Mouse (Mus musculus): ENCODE measurements around the gene Cfap221. TPM values are rescaled to one million over a fixed set of nuclear protein-coding genes. Genes with fewer than 3 reads are reported as not detected.

The Cfap221 gene
- polyA plus RNA-seq, 1 experiment from 2014 or later = not detected

Other genes with a start within 250 kb of the Cfap221 start
- 1.4 and 2.4 TPM in 2 replicates for gene Ptpn4, start 159.6 kb downstream of the Cfap221 start, polyA plus RNA-seq (2015; fragmentation: Nextera tagmentation; extraction: Ambion mirVana)
- 4.4 TPM in 2 replicates for gene Tmem177, start 84.0 kb downstream of the Cfap221 start, polyA plus RNA-seq (2015; fragmentation: Nextera tagmentation; extraction: Ambion mirVana)
- gene Sctr, start 9.7 kb upstream of the Cfap221 start, polyA plus RNA-seq (2015; fragmentation: Nextera tagmentation; extraction: Ambion mirVana) = not detected in 2 replicates
- gene Tmem37, start 76.8 kb upstream of the Cfap221 start, polyA plus RNA-seq (2015; fragmentation: Nextera tagmentation; extraction: Ambion mirVana) = 46.4 and 52.5 TPM in 2 replicates
- gene Dbi, start 123.8 kb upstream of the Cfap221 start, polyA plus RNA-seq (2015; fragmentation: Nextera tagmentation; extraction: Ambion mirVana) = 581 and 610 TPM in 2 replicates
- 12.6 and 12.7 TPM in 2 replicates for gene 3110009E18Rik, start 124.0 kb upstream of the Cfap221 start, polyA plus RNA-seq (2015; fragmentation: Nextera tagmentation; extraction: Ambion mirVana)

Data from liver, embryonic 13.5 days (tissue).